Mouse (Mus musculus) midbrain, postnatal 0 days (tissue): ENCODE measurements at regions not wholly inside any gene's neighbourhood (a gene's known extent, or its start where the extent isn't known, plus 50 kb on each side); places are given as distances from the start of the nearest gene placed in this dataset.

Source experiments
- ATAC-seq: fragments of 200-750 bp; cut with Nextera tagmentation; 2 replicates; pipeline ENCODE4 v1.8.0; 2017; ENCODE audit warnings: moderate number of reproducible peaks, mild to moderate bottlenecking, moderate TSS enrichment, moderate library complexity; ENCODE audit not compliant: low FRiP score
- DNase-seq: peaks from one replicate; pipeline ENCODE4 v3.0.0-alpha.2; 2015; ENCODE audit warnings: low spot score
- H3K27ac ChIP-seq: fragments of 300-500 bp; sonication (generic); 2 replicates; pipeline ENCODE4 v1.5.1; 2014; ENCODE audit warnings: low read depth, mild to moderate bottlenecking, low read length, mixed read lengths
- H3K27me3 ChIP-seq: fragments of 300-500 bp; sonication (generic); 2 replicates; pipeline ENCODE4 v1.6.1; 2014; ENCODE audit warnings: low read length, control low read depth, mixed read lengths; ENCODE audit not compliant: insufficient read depth
- H3K36me3 ChIP-seq: fragments of 300-500 bp; sonication (generic); 2 replicates; pipeline ENCODE4 v1.6.1; 2014; ENCODE audit warnings: low read length, control low read depth, mixed read lengths; ENCODE audit not compliant: insufficient read depth
- H3K4me1 ChIP-seq: fragments of 300-500 bp; sonication (generic); 2 replicates; pipeline ENCODE4 v1.6.1; 2014; ENCODE audit warnings: mild to moderate bottlenecking, control low read depth, antibody characterized with exemption, low read length, mixed read lengths; ENCODE audit not compliant: insufficient read depth
- H3K4me2 ChIP-seq: fragments of 300-500 bp; sonication (generic); 2 replicates; pipeline ENCODE4 v1.6.1; 2014; ENCODE audit warnings: low read depth, mild to moderate bottlenecking, low read length, mixed read lengths; ENCODE audit not compliant: poor library complexity, severe bottlenecking
- H3K4me3 ChIP-seq: fragments of 300-500 bp; sonication (generic); 2 replicates; pipeline ENCODE4 v1.5.1; 2014; ENCODE audit warnings: low read depth, mild to moderate bottlenecking, low read length, moderate library complexity
- H3K9ac ChIP-seq: fragments of 300-500 bp; sonication (generic); replicated peaks from 2 replicates; pipeline ENCODE4 v1.6.1; 2014; ENCODE audit warnings: mild to moderate bottlenecking, low read length, moderate library complexity, mixed read lengths; ENCODE audit not compliant: poor library complexity, severe bottlenecking
- H3K9me3 ChIP-seq: fragments of 300-500 bp; sonication (generic); 2 replicates; pipeline ENCODE4 v1.6.1; 2016; ENCODE audit warnings: low read length, control low read depth
- CTCF ChIP-seq: IDR thresholded peaks from 2 replicates; pipeline ENCODE4 v1.5.1; 2016; ENCODE audit warnings: antibody characterized with exemption, mild to moderate bottlenecking
- WGBS: fragments of 180-500 bp; shearing (Covaris S2); extraction: QIAGEN DNeasy Blood & Tissue Kit; methylation state at CpG from one replicate; pipeline ENCODE4 v1.1.7; 2014; 5-methylcytosine and 5-hydroxymethylcytosine counted together

GRCm38 (mm10) chr15:93763047-93763446, 167.4 kb upstream of the Prickle1 start:
- 77% methylated on average over 5 of the region's 5 CpGs for WGBS
- Histone ChIP-seq H3K4me3 (no peak overlapping the region), H3K9me3 (no peaks in the 10 kb centered on the region), H3K9ac (no peak overlapping the region), H3K27me3 (no peaks in the 10 kb centered on the region), H3K4me2 (no peak overlapping the region), H3K36me3 (no peaks in the 10 kb centered on the region), H3K27ac (no peak overlapping the region), H3K4me1 (no peaks in the 10 kb centered on the region)
- DNase-seq (no peak), ATAC-seq (no peak)
- TF ChIP-seq CTCF = no peak

- 86% methylated on average over 8 of the region's 8 CpGs for WGBS
- DNase-seq (no peak), ATAC-seq (no peak)
- H3K27me3 ChIP-seq = no peaks in the 10 kb centered on the region
- no peak overlapping the region for H3K9ac ChIP-seq
- no peaks in the 10 kb centered on the region for H3K4me1 ChIP-seq
- no peaks in the 10 kb centered on the region for H3K9me3 ChIP-seq
- TF ChIP-seq CTCF = no peak
- no peaks in the 10 kb centered on the region for H3K36me3 ChIP-seq
- H3K4me3 ChIP-seq = no peak overlapping the region
- H3K4me2 ChIP-seq = no peak overlapping the region
- H3K27ac ChIP-seq = no peak overlapping the region
These were observed 162.6 kb upstream of the Prickle1 start for GRCm38 (mm10) chr15:93758204-93758836.

- TF ChIP-seq CTCF = no peak
- 68% methylated on average over 5 of the region's 5 CpGs for WGBS
- H3K27me3 ChIP-seq = no peaks in the 10 kb centered on the region
These were observed 160.3 kb upstream of the Prickle1 start for GRCm38 (mm10) chr15:93755989-93756388.

GRCm38 (mm10) chr15:93751817-93752216, 156.1 kb upstream of the Prickle1 start:
- no peak for DNase-seq
- no peaks in the 10 kb centered on the region for H3K4me1 ChIP-seq
- H3K36me3 ChIP-seq = no peaks in the 10 kb centered on the region
- no peak overlapping the region for H3K4me3 ChIP-seq
- no peak overlapping the region for H3K27ac ChIP-seq
- H3K9me3 ChIP-seq = no peaks in the 10 kb centered on the region
- WGBS = 89% methylated on average over 14 of the region's 14 CpGs
- no peaks in the 10 kb centered on the region for H3K27me3 ChIP-seq
- no peak for TF ChIP-seq CTCF
- no peak overlapping the region for H3K4me2 ChIP-seq
- ATAC-seq = no peak
- H3K9ac ChIP-seq = no peak overlapping the region

More at GRCm38 (mm10) chr15:93755989-93756388, 160.3 kb upstream of the Prickle1 start:
- H3K9me3 ChIP-seq = no peaks in the 10 kb centered on the region
- no peak overlapping the region for H3K9ac ChIP-seq
- no peak for DNase-seq
- H3K4me2 ChIP-seq = no peak overlapping the region
- no peaks in the 10 kb centered on the region for H3K4me1 ChIP-seq
- no peak overlapping the region for H3K27ac ChIP-seq
- no peaks in the 10 kb centered on the region for H3K36me3 ChIP-seq
- ATAC-seq = no peak
- H3K4me3 ChIP-seq = no peak overlapping the region

- Histone ChIP-seq H3K4me1 (no peaks in the 10 kb centered on the region), H3K27me3 (no peaks in the 10 kb centered on the region), H3K9ac (no peak overlapping the region), H3K4me3 (no peak overlapping the region), H3K36me3 (no peaks in the 10 kb centered on the region), H3K27ac (no peak overlapping the region), H3K9me3 (no peaks in the 10 kb centered on the region), H3K4me2 (no peak overlapping the region)
- peak; percentile 41 for DNase-seq
- WGBS = 62% methylated on average over 8 of the region's 8 CpGs
- ATAC-seq = no peak
- peak; percentile 38 for TF ChIP-seq CTCF
These were observed 155.3 kb upstream of the Prickle1 start for GRCm38 (mm10) chr15:93750953-93751352.

- no peak overlapping the region for H3K9ac ChIP-seq
- no peaks in the 10 kb centered on the region for H3K4me1 ChIP-seq
- DNase-seq (no peak), ATAC-seq (no peak)
- TF ChIP-seq CTCF = no peak
- H3K36me3 ChIP-seq = no peaks in the 10 kb centered on the region
- H3K4me2 ChIP-seq = no peak overlapping the region
- H3K9me3 ChIP-seq = no peaks in the 10 kb centered on the region
- H3K27ac ChIP-seq = no peak overlapping the region
- no peaks in the 10 kb centered on the region for H3K27me3 ChIP-seq
- WGBS = 82% methylated on average over 12 of the region's 12 CpGs
- H3K4me3 ChIP-seq = no peak overlapping the region
These were observed 148.7 kb upstream of the Prickle1 start for GRCm38 (mm10) chr15:93744191-93744945.
